Mouse (Mus musculus) lung, postnatal 36 days (tissue): Measurements from ENCODE around the gene Stoml3.

Experiments
- DNase-seq: peaks from one replicate; pipeline ENCODE4 v3.0.0; 2022; ENCODE audit warnings: mixed read lengths

The Stoml3 gene

GRCm38 (mm10) chr3:53488353-53488752, at the start of gene Stoml3:
Gene Stoml3, plus strand, starts transcription at chr3:53488653.
- DNase-seq = no peak

GRCm38 (mm10) chr3:53445540-53445939, 42.9 kb upstream of the Stoml3 start:
- no peak for DNase-seq

- DNase-seq = no peak
These were observed 41.7 kb upstream of the Stoml3 start for GRCm38 (mm10) chr3:53446801-53447200.

- DNase-seq = peak; percentile 84
These were observed 40.2 kb upstream of the Stoml3 start for GRCm38 (mm10) chr3:53448208-53448607.

GRCm38 (mm10) chr3:53450666-53451065, 37.8 kb upstream of the Stoml3 start:
- DNase-seq = no peak

- DNase-seq = peak; percentile 61
These were observed 36.1 kb upstream of the Stoml3 start for GRCm38 (mm10) chr3:53452351-53452750.

- peak; percentile 60 for DNase-seq
These were observed 35.1 kb upstream of the Stoml3 start for GRCm38 (mm10) chr3:53453346-53453745.

GRCm38 (mm10) chr3:53454005-53454404, 34.4 kb upstream of the Stoml3 start:
- DNase-seq = no peak

GRCm38 (mm10) chr3:53454561-53454960, 33.9 kb upstream of the Stoml3 start:
- no peak for DNase-seq

- DNase-seq = peak; percentile 28
These were observed 33.5 kb upstream of the Stoml3 start for GRCm38 (mm10) chr3:53454984-53455383.

- no peak for DNase-seq
These were observed 30.7 kb upstream of the Stoml3 start for GRCm38 (mm10) chr3:53457750-53458149.

GRCm38 (mm10) chr3:53460106-53460505, 28.3 kb upstream of the Stoml3 start:
- peak; percentile 55 for DNase-seq

GRCm38 (mm10) chr3:53462701-53463045, 25.8 kb upstream of the Stoml3 start:
- no peak for DNase-seq

GRCm38 (mm10) chr3:53463046-53463764, 25.2 kb upstream of the Stoml3 start, which contains the start of the genes Nhlrc3 and Proser1:
Gene Nhlrc3, minus strand, starts transcription at chr3:53463332.
Gene Proser1, plus strand, starts transcription at chr3:53463666.
- DNase-seq = peak; percentile 98

GRCm38 (mm10) chr3:53463765-53464114, 24.7 kb upstream of the Stoml3 start:
- no peak for DNase-seq

- no peak for DNase-seq
These were observed 24.2 kb upstream of the Stoml3 start for GRCm38 (mm10) chr3:53464146-53464698.

- no peak for DNase-seq
These were observed 23.1 kb upstream of the Stoml3 start for GRCm38 (mm10) chr3:53465330-53465729.

GRCm38 (mm10) chr3:53466481-53466880, 22.0 kb upstream of the Stoml3 start:
- DNase-seq = no peak

- DNase-seq = no peak
These were observed 21.1 kb upstream of the Stoml3 start for GRCm38 (mm10) chr3:53467356-53467755.

GRCm38 (mm10) chr3:53469650-53470049, 18.8 kb upstream of the Stoml3 start:
- no peak for DNase-seq

GRCm38 (mm10) chr3:53472061-53472460, 16.4 kb upstream of the Stoml3 start:
- no peak for DNase-seq

- DNase-seq = no peak
These were observed 14.3 kb upstream of the Stoml3 start for GRCm38 (mm10) chr3:53474179-53474578.

- peak; percentile 53 for DNase-seq
These were observed 12.6 kb upstream of the Stoml3 start for GRCm38 (mm10) chr3:53475889-53476288.

GRCm38 (mm10) chr3:53477468-53477867, 11.0 kb upstream of the Stoml3 start:
- DNase-seq = no peak
